Mouse (Mus musculus): ENCODE results near the gene Adam12.

DNA sequence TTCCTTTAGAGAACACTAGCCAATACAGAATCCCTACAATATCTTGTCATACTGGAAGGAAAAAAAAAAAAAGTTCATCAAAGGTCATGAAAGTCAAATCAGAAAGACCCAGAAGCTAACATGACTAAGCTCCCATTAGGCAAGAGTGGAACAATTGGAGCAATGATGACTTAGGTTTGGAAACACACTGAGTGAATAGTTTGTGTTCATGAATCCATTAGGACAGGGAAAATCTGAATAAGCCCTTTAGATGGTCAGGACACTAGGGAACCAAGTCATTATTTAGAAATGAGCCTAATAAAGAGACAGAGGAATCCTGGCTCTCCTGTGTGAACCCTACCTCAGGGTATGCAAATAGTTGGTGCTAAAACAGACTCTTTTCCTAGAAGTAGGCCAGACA lies 4.8 kb upstream of the Adam12 start:
- no peak for TF ChIP-seq CTCF (IDR thresholded peaks at IDR 0.05; ENCODE audit: extremely low read depth, insufficient read length, insufficient replicate concordance, low read depth, low read length)
- no peak for TF ChIP-seq POLR2A (IDR thresholded peaks at IDR 0.05; ENCODE audit: low read depth, low read length)
